Mouse (Mus musculus) intestine, postnatal 0 days (tissue): ENCODE results near the gene Egflam. TPM values are rescaled to one million over a fixed set of nuclear protein-coding genes. Genes with fewer than 3 reads are reported as not detected.

Experiments
- ATAC-seq: fragments of 200-750 bp; cut with Nextera tagmentation; 2 replicates; pipeline ENCODE4 v1.8.0; 2017; ENCODE audit warnings: mild to moderate bottlenecking, moderate TSS enrichment, moderate library complexity
- H3K27ac ChIP-seq: fragments of 300-500 bp; sonication (generic); 2 replicates; pipeline ENCODE4 v1.5.1; 2014; ENCODE audit warnings: mild to moderate bottlenecking, low read depth, low read length, moderate library complexity
- H3K27me3 ChIP-seq: fragments of 300-500 bp; sonication (generic); replicated peaks from 2 replicates; pipeline ENCODE4 v1.6.1; 2014; ENCODE audit warnings: low read length, mixed read lengths; ENCODE audit not compliant: control insufficient read depth, insufficient read depth
- H3K36me3 ChIP-seq: fragments of 300-500 bp; sonication (generic); 2 replicates; pipeline ENCODE4 v1.6.1; 2014; ENCODE audit warnings: mild to moderate bottlenecking, moderate library complexity; ENCODE audit not compliant: control insufficient read depth, insufficient read depth
- H3K4me1 ChIP-seq: fragments of 300-500 bp; sonication (generic); replicated peaks from 2 replicates; pipeline ENCODE4 v1.6.1; 2014; ENCODE audit warnings: antibody characterized with exemption, low read length, mixed read lengths; ENCODE audit not compliant: control insufficient read depth, insufficient read depth
- H3K4me2 ChIP-seq: fragments of 300-500 bp; sonication (generic); replicated peaks from 2 replicates; pipeline ENCODE4 v1.6.1; 2014; ENCODE audit warnings: low read depth, mild to moderate bottlenecking, moderate library complexity
- H3K4me3 ChIP-seq: fragments of 300-500 bp; sonication (generic); 2 replicates; pipeline ENCODE4 v1.5.1; 2014; ENCODE audit warnings: low read depth, low read length
- H3K9ac ChIP-seq: fragments of 300-500 bp; sonication (generic); 2 replicates; pipeline ENCODE4 v1.6.1; 2014; ENCODE audit warnings: mild to moderate bottlenecking, low read depth, low read length
- H3K9me3 ChIP-seq: fragments of 300-500 bp; sonication (generic); 2 replicates; pipeline ENCODE4 v1.6.1; 2016; ENCODE audit warnings: mixed run types; ENCODE audit not compliant: control insufficient read depth
- CTCF ChIP-seq: sonication (generic); IDR thresholded peaks from 2 replicates; pipeline ENCODE4 v1.5.1; 2016; ENCODE audit warnings: low read depth, mild to moderate bottlenecking, control low read depth, antibody characterized with exemption, moderate library complexity
- WGBS: fragments of 180-500 bp; shearing (Covaris S2); extraction: QIAGEN DNeasy Blood & Tissue Kit; methylation state at CpG from one replicate; pipeline ENCODE4 v1.1.7; 2014; 5-methylcytosine and 5-hydroxymethylcytosine counted together
- polyA plus RNA-seq: library from polyadenylated mRNA; unstranded; fragments of >200 nt; fragmentation: Nextera tagmentation; extraction: Ambion mirVana; gene quantifications from 2 replicates; pipeline ENCODE4 v1.2.1, GENCODE M21; 2015

The Egflam gene
- polyA plus RNA-seq, 1 experiment from 2014 or later = 5.2 TPM

GRCm38 (mm10) chr15:7398609-7399540, 680 bp upstream of the Egflam start:
- Histone ChIP-seq H3K4me1 (no peaks in the 10 kb centered on the region), H3K9ac (peak overlapping the region; percentile 65), H3K27me3 (peaks cover 3% of the 10 kb centered on the region; the same call in 1 of the 2 replicates), H3K9me3 (no peaks in the 10 kb centered on the region), H3K4me3 (peak overlapping the region; percentile 54), H3K36me3 (no peaks in the 10 kb centered on the region), H3K27ac (no peak overlapping the region), H3K4me2 (peak overlapping the region; percentile 79)
- 8% methylated on average over 17 of the region's 17 CpGs for WGBS
- no peak for ATAC-seq
- TF ChIP-seq CTCF = no peak

- no peaks in the 10 kb centered on the region for H3K36me3 ChIP-seq
- TF ChIP-seq CTCF = no peak
- peak overlapping the region; percentile 54 for H3K4me3 ChIP-seq
- H3K4me1 ChIP-seq = no peaks in the 10 kb centered on the region
- peak overlapping the region; percentile 79 for H3K4me2 ChIP-seq
- H3K9ac ChIP-seq = peak overlapping the region; percentile 65
- H3K9me3 ChIP-seq = no peaks in the 10 kb centered on the region
- WGBS = 5% methylated on average over 8 of the region's 8 CpGs
- H3K27ac ChIP-seq = peak overlapping the region; percentile 11; the same call in 1 of the 2 replicates
- H3K27me3 ChIP-seq = peaks cover 3% of the 10 kb centered on the region; the same call in 1 of the 2 replicates
- no peak for ATAC-seq
Observed at GRCm38 (mm10) chr15:7397446-7397817, 763 bp downstream of the Egflam start.

GRCm38 (mm10) chr15:7383349-7383748, 14.8 kb downstream of the Egflam start:
- H3K4me3 ChIP-seq = no peak overlapping the region
- ATAC-seq = no peak
- no peak overlapping the region for H3K4me2 ChIP-seq
- H3K9me3 ChIP-seq = no peaks in the 10 kb centered on the region
- no peak overlapping the region for H3K9ac ChIP-seq
- no peaks in the 10 kb centered on the region for H3K27me3 ChIP-seq
- no peaks in the 10 kb centered on the region for H3K4me1 ChIP-seq
- no peak for TF ChIP-seq CTCF
- WGBS = 87% methylated on average over 4 of the region's 4 CpGs
- no peak overlapping the region for H3K27ac ChIP-seq
- H3K36me3 ChIP-seq = no peaks in the 10 kb centered on the region

- no peak overlapping the region for H3K4me2 ChIP-seq
- WGBS = 51% methylated on average over 10 of the region's 10 CpGs
- no peak overlapping the region for H3K4me3 ChIP-seq
- no peak for ATAC-seq
- no peaks in the 10 kb centered on the region for H3K4me1 ChIP-seq
- no peaks in the 10 kb centered on the region for H3K9me3 ChIP-seq
- H3K27ac ChIP-seq = no peak overlapping the region
- H3K27me3 ChIP-seq = no peaks in the 10 kb centered on the region
- H3K36me3 ChIP-seq = peaks cover 2% of the 10 kb centered on the region; the same call in 1 of the 2 replicates
- no peak overlapping the region for H3K9ac ChIP-seq
- TF ChIP-seq CTCF = no peak
Observed at GRCm38 (mm10) chr15:7382457-7382856, 15.7 kb downstream of the Egflam start.

GRCm38 (mm10) chr15:7352635-7353051, 45.6 kb downstream of the Egflam start:
- WGBS = 74% methylated on average over 1 of the region's 1 CpGs
- H3K4me3 ChIP-seq = no peak overlapping the region
- no peak overlapping the region for H3K4me2 ChIP-seq
- no peaks in the 10 kb centered on the region for H3K27me3 ChIP-seq
- no peaks in the 10 kb centered on the region for H3K9me3 ChIP-seq
- H3K27ac ChIP-seq = no peak overlapping the region
- ATAC-seq = no peak
- no peaks in the 10 kb centered on the region for H3K36me3 ChIP-seq
- TF ChIP-seq CTCF = no peak
- H3K4me1 ChIP-seq = no peaks in the 10 kb centered on the region
- no peak overlapping the region for H3K9ac ChIP-seq

- 60% methylated on average over 5 of the region's 5 CpGs for whole genome bisulfite sequencing
- H3K9ac ChIP-seq = no peak overlapping the region
- H3K36me3 ChIP-seq = no peaks in the 10 kb centered on the region
- H3K9me3 ChIP-seq = no peaks in the 10 kb centered on the region
- no peak for ATAC-seq
- H3K4me3 ChIP-seq = no peak overlapping the region
- H3K27ac ChIP-seq = no peak overlapping the region
- no peak overlapping the region for H3K4me2 ChIP-seq
- no peaks in the 10 kb centered on the region for H3K27me3 ChIP-seq
- TF ChIP-seq CTCF = no peak
- H3K4me1 ChIP-seq = no peaks in the 10 kb centered on the region
Observed at GRCm38 (mm10) chr15:7340703-7341309, 57.4 kb downstream of the Egflam start.
